8 mouse cellular contexts compared by ENCODE assay signal in genomic region chr16:30790551-30791001, GRCm38 (mm10).
DNase-seq lines count a peak whose midpoint lies in the region; ATAC-seq and TF ChIP-seq lines count a peak whose summit lies in the region.

No protein-coding gene starts in this region.

- H3K4me3 ChIP-seq in embryonic facial prominence, embryonic 10.5 days, result no peak overlapping the region
- H3K4me3 ChIP-seq in heart, embryonic 16.5 days (ENCODE audit: low read length), result no peak overlapping the region
- peak overlapping the region; percentile 11; the same call in 1 of the 2 replicates for H3K4me3 ChIP-seq in limb, embryonic 10.5 days
- no peak overlapping the region for H3K4me3 ChIP-seq in thymus, adult 2 months (ENCODE audit: control insufficient read depth, insufficient read depth, low read length)

- ATAC-seq in heart, embryonic 16.5 days (replicated peaks; ENCODE audit: extremely low read depth, insufficient read depth, low FRiP score), result peak; percentile 77
- peak; percentile 52; the same call in 1 of the 2 replicates for ATAC-seq in megakaryocyte-erythroid progenitor cell, adult 5-6 weeks (replicated peaks; ENCODE audit: low FRiP score, low TSS enrichment, poor library complexity, severe bottlenecking)

- TF ChIP-seq CTCF in thymus, adult 2 months (IDR thresholded peaks at IDR 0.05; ENCODE audit: borderline replicate concordance, control insufficient read depth, extremely low read depth, insufficient read depth, low read length, poor library complexity), result no peak

- DNase-seq in MN1 (ENCODE audit: low spot score), result peak; percentile 60
- peak; percentile 52 for DNase-seq in embryonic facial prominence, embryonic 10.5 days (ENCODE audit: low spot score)
- peak; percentile 61 for DNase-seq in limb, embryonic 10.5 days (ENCODE audit: low spot score)
- no peak for DNase-seq in thymus, adult 2 months
- no peak for DNase-seq in frontal cortex, adult 2 months (ENCODE audit: extremely low spot score in 1 of 2, low spot score in 1 of 2)
- DNase-seq in urinary bladder, postnatal 10 days (ENCODE audit: low spot score), result no peak

- TF ChIP-seq POLR2A in thymus, adult 2 months (IDR thresholded peaks at IDR 0.05; ENCODE audit: control insufficient read depth, extremely low read depth, insufficient read depth, low read length, poor library complexity), result no peak

- peak overlapping the region; percentile 23; the same call in 1 of the 2 replicates for H3K4me2 ChIP-seq in heart, embryonic 16.5 days (ENCODE audit: low read depth, low read length)

- peaks cover 28% of the 10 kb centered on the region for H3K4me1 ChIP-seq in embryonic facial prominence, embryonic 10.5 days
- H3K4me1 ChIP-seq in heart, embryonic 16.5 days (ENCODE audit: control insufficient read depth, insufficient read depth, low read length), result peaks cover 66% of the 10 kb centered on the region
- H3K4me1 ChIP-seq in limb, embryonic 10.5 days, result peaks cover 35% of the 10 kb centered on the region
- peaks cover 7% of the 10 kb centered on the region for H3K4me1 ChIP-seq in thymus, adult 2 months (replicated peaks; ENCODE audit: control insufficient read depth, insufficient read depth, low read length)

- no peaks in the 10 kb centered on the region for H3K27me3 ChIP-seq in embryonic facial prominence, embryonic 10.5 days (replicated peaks; ENCODE audit: low read depth, poor library complexity, severe bottlenecking)
- no peaks in the 10 kb centered on the region for H3K27me3 ChIP-seq in heart, embryonic 16.5 days (ENCODE audit: control insufficient read depth, insufficient read depth, low read length)
- H3K27me3 ChIP-seq in limb, embryonic 10.5 days (ENCODE audit: low read depth, poor library complexity, severe bottlenecking), result no peaks in the 10 kb centered on the region
- H3K27me3 ChIP-seq in thymus, adult 2 months (ENCODE audit: control insufficient read depth, insufficient read depth, low read length), result no peaks in the 10 kb centered on the region

- H3K27ac ChIP-seq in embryonic facial prominence, embryonic 10.5 days (replicated peaks), result peak overlapping the region; percentile 83
- H3K27ac ChIP-seq in heart, embryonic 16.5 days (ENCODE audit: low read length), result peak overlapping the region; percentile 92
- peak overlapping the region; percentile 87 for H3K27ac ChIP-seq in limb, embryonic 10.5 days
- H3K27ac ChIP-seq in thymus, adult 2 months (ENCODE audit: control insufficient read depth, insufficient read depth, low read length), result no peak overlapping the region

- 31% methylated on average over 4 of the region's 4 CpGs for WGBS in embryonic facial prominence, embryonic 10.5 days
- WGBS in heart, embryonic 16.5 days, result 6% methylated on average over 4 of the region's 4 CpGs
- 21% methylated on average over 4 of the region's 4 CpGs for WGBS in limb, embryonic 10.5 days
- WGBS in thymus, adult 2 months, result 65% methylated on average over 4 of the region's 4 CpGs

- no peaks in the 10 kb centered on the region for H3K36me3 ChIP-seq in embryonic facial prominence, embryonic 10.5 days (replicated peaks)
- no peaks in the 10 kb centered on the region for H3K36me3 ChIP-seq in heart, embryonic 16.5 days (ENCODE audit: control insufficient read depth, insufficient read depth)
- H3K36me3 ChIP-seq in limb, embryonic 10.5 days, result no peaks in the 10 kb centered on the region
- H3K36me3 ChIP-seq in thymus, adult 2 months (ENCODE audit: control insufficient read depth, insufficient read depth, low read length), result no peaks in the 10 kb centered on the region

- H3K9me3 ChIP-seq in embryonic facial prominence, embryonic 10.5 days, result no peaks in the 10 kb centered on the region
- H3K9me3 ChIP-seq in heart, embryonic 16.5 days (replicated peaks; ENCODE audit: control insufficient read depth, low read length), result no peaks in the 10 kb centered on the region
- no peaks in the 10 kb centered on the region for H3K9me3 ChIP-seq in limb, embryonic 10.5 days (replicated peaks)

- peak overlapping the region; percentile 53 for H3K9ac ChIP-seq in heart, embryonic 16.5 days (ENCODE audit: low read length)

Comparison
In these comparisons a context has a peak if more than half of its experiments do, and no peak if none do; other contexts are left out.
1. DNase-seq: peak in MN1 (single experiment), embryonic facial prominence, embryonic 10.5 days (single experiment) and limb, embryonic 10.5 days (single experiment); none in thymus, adult 2 months (single experiment), frontal cortex, adult 2 months (0 of 2) and urinary bladder, postnatal 10 days (single experiment).